Mouse (Mus musculus) erythroblast, embryonic 14.5 days (primary cell): ENCODE measurements around the gene Fam222b.

Experiments used
- GATA1 ChIP-seq: IDR thresholded peaks from 2 replicates; pipeline ENCODE4 v1.6.1; 2012; ENCODE audit warnings: low read length, inconsistent platforms, mixed read lengths
- TAL1 ChIP-seq: IDR thresholded peaks from 3 replicates; pipeline ENCODE4 v1.6.1; 2012; ENCODE audit warnings: low read length, inconsistent platforms, mixed read lengths

- TF ChIP-seq GATA1 = no peak
- TF ChIP-seq TAL1 = no peak
Measured at GRCm38 (mm10) chr11:78066641-78067040, 27.8 kb upstream of the Fam222b start.
